9 mouse cellular contexts compared by ENCODE assay signal in genomic region chr2:75959183-75959849, GRCm38 (mm10). TPM values are rescaled to one million over a fixed set of nuclear protein-coding genes. Genes with fewer than 3 reads are reported as not detected.
A peak's percentile ranks its signal among the peaks of the same experiment; 100 is the strongest.
DNase-seq lines count a peak whose midpoint lies in the region; ATAC-seq and TF ChIP-seq lines count a peak whose summit lies in the region.
"Had no signal": no experiment of that assay in that cellular context is flagged by ENCODE, and none has a peak within 500 bp of the region (broad histone marks: within the 10 kb centered on the region; RNA-seq: fewer than 3 reads in every experiment).

No protein-coding gene starts in this region.

- H3K9me3 ChIP-seq in forebrain, embryonic 11.5 days (ENCODE audit: control insufficient read depth, low read length), result no peaks in the 10 kb centered on the region
- H3K9me3 ChIP-seq in hindbrain, postnatal 0 days (ENCODE audit: low read length), result no peaks in the 10 kb centered on the region

- intact Hi-C loops in left cerebral cortex, postnatal 4 days (cut with DNase I), result no loop called here

- H3K27me3 ChIP-seq in forebrain, embryonic 11.5 days (ENCODE audit: control insufficient read depth, insufficient read depth, low read length), result no peaks in the 10 kb centered on the region
- no peaks in the 10 kb centered on the region for H3K27me3 ChIP-seq in hindbrain, postnatal 0 days (ENCODE audit: insufficient read depth, low read length)

- H3K4me1 ChIP-seq in forebrain, embryonic 11.5 days (replicated peaks; ENCODE audit: control insufficient read depth, insufficient read depth, low read length), result peaks cover 6% of the 10 kb centered on the region; the same call in 1 of the 2 replicates
- peaks cover 9% of the 10 kb centered on the region; the same call in 1 of the 2 replicates for H3K4me1 ChIP-seq in hindbrain, postnatal 0 days (ENCODE audit: insufficient read depth, low read length)

- no peak overlapping the region for H3K27ac ChIP-seq in forebrain, embryonic 11.5 days (ENCODE audit: low read depth, low read length)
- peak overlapping the region; percentile 26; the same call in 1 of the 2 replicates for H3K27ac ChIP-seq in hindbrain, postnatal 0 days

- DNase-seq in left cerebral cortex, postnatal 4 days, result peak; percentile 70
- no peak for DNase-seq in left cerebral cortex, adult 8-10 months (ENCODE audit: low spot score in 2 of 2)
- peak; percentile 61 for DNase-seq in forebrain, embryonic 11.5 days (ENCODE audit: low spot score)
- peak; percentile 32 for DNase-seq in hindbrain, postnatal 0 days (ENCODE audit: low spot score)
- DNase-seq in retina, embryonic 14.5 days (ENCODE audit: low spot score), result peak; percentile 54
- no peak for DNase-seq in layer of hippocampus, adult 9-11 months
- no peak for DNase-seq in left cerebral cortex, adult 11 months (ENCODE audit: low spot score)
- DNase-seq in right cerebral cortex, postnatal 10 days (ENCODE audit: low spot score in 2 of 2), result no peak

- peak overlapping the region; percentile 41; the same call in 1 of the 2 replicates for H3K4me2 ChIP-seq in forebrain, embryonic 11.5 days (ENCODE audit: low read depth, low read length, severe bottlenecking)
- peak overlapping the region; percentile 31 for H3K4me2 ChIP-seq in hindbrain, postnatal 0 days (ENCODE audit: low read depth, low read length)

- peak; percentile 52 for ATAC-seq in forebrain, embryonic 11.5 days (replicated peaks; ENCODE audit: low FRiP score)
- peak; percentile 53; the same call in 1 of the 2 replicates for ATAC-seq in hindbrain, postnatal 0 days
- ATAC-seq: Patski had no signal

- no peak overlapping the region for H3K4me3 ChIP-seq in forebrain, embryonic 11.5 days (ENCODE audit: low read depth, low read length)
- H3K4me3 ChIP-seq in hindbrain, postnatal 0 days (ENCODE audit: low read length), result no peak overlapping the region

- TF ChIP-seq CTCF in hindbrain, postnatal 0 days (IDR thresholded peaks at IDR 0.05; ENCODE audit: low read depth), result no peak

- H3K36me3 ChIP-seq in forebrain, embryonic 11.5 days (ENCODE audit: control insufficient read depth, insufficient read depth, low read length), result no peaks in the 10 kb centered on the region
- no peaks in the 10 kb centered on the region for H3K36me3 ChIP-seq in hindbrain, postnatal 0 days (ENCODE audit: insufficient read depth, low read length)

- WGBS in forebrain, embryonic 11.5 days, result 24% methylated on average over 18 of the region's 18 CpGs
- 29% methylated on average over 18 of the region's 18 CpGs for WGBS in hindbrain, postnatal 0 days

- no peak overlapping the region; the same call in 1 of the 2 replicates for H3K9ac ChIP-seq in forebrain, embryonic 11.5 days (ENCODE audit: low read length)
- no peak overlapping the region for H3K9ac ChIP-seq in hindbrain, postnatal 0 days (replicated peaks; ENCODE audit: low read length)

RNA-seq across cellular contexts. Expression of gene Ttc30a2, which starts 18.7 kb away (rescaled TPM):
- under 1 TPM; 0.66 to 0.81 TPM for total RNA-seq in left cerebral cortex, postnatal 4 days (2021)
- under 1 TPM in 2 of 4 experiments, not detected in 2; 0.41 to 0.84 TPM for total RNA-seq in left cerebral cortex, adult 8-10 months (2022)
- polyA plus RNA-seq in forebrain, embryonic 11.5 days (2014; fragmentation: Nextera tagmentation; extraction: Ambion mirVana), result 0.28 and 0.61 TPM in 2 replicates
- total RNA-seq in hindbrain, postnatal 0 days (2014; rRNA removed), result 0.86 and 1.9 TPM in 2 replicates
- 0.19 and 0.38 TPM in 2 replicates for polyA plus RNA-seq in hindbrain, postnatal 0 days (2015; fragmentation: Nextera tagmentation; extraction: Ambion mirVana)

RNA-seq across cellular contexts. Expression of gene Ttc30b, which starts 20.9 kb away (rescaled TPM):
- 10 to 100 TPM; 13.6 to 14.4 TPM for total RNA-seq in left cerebral cortex, postnatal 4 days (2021)
- total RNA-seq in left cerebral cortex, adult 8-10 months (2022), result 10 to 100 TPM; 12.4 to 14.1 (median 13.8) TPM
- polyA plus RNA-seq in forebrain, embryonic 11.5 days (2014; fragmentation: Nextera tagmentation; extraction: Ambion mirVana), result 6.7 and 7.2 TPM in 2 replicates
- total RNA-seq in hindbrain, postnatal 0 days (2014; rRNA removed), result 30.9 and 33.9 TPM in 2 replicates
- 16.3 and 19.2 TPM in 2 replicates for polyA plus RNA-seq in hindbrain, postnatal 0 days (2015; fragmentation: Nextera tagmentation; extraction: Ambion mirVana)

RNA-seq across cellular contexts. Expression of gene Ttc30a1, which starts 22.5 kb away (rescaled TPM):
- total RNA-seq in left cerebral cortex, postnatal 4 days (2021), result 1 to 10 TPM; 3.7 to 4.4 TPM
- total RNA-seq in left cerebral cortex, adult 8-10 months (2022), result 1 to 10 TPM; 3.0 to 3.7 (median 3.2) TPM
- polyA plus RNA-seq in forebrain, embryonic 11.5 days (2014; fragmentation: Nextera tagmentation; extraction: Ambion mirVana), result 10.6 and 11.2 TPM in 2 replicates
- 8.9 and 11.4 TPM in 2 replicates for total RNA-seq in hindbrain, postnatal 0 days (2014; rRNA removed)
- polyA plus RNA-seq in hindbrain, postnatal 0 days (2015; fragmentation: Nextera tagmentation; extraction: Ambion mirVana), result 4.6 and 4.8 TPM in 2 replicates

Comparison
In these comparisons a context has a peak if more than half of its experiments do, and no peak if none do; other contexts are left out.
1. DNase-seq: peak in left cerebral cortex, postnatal 4 days (single experiment), forebrain, embryonic 11.5 days (single experiment), hindbrain, postnatal 0 days (single experiment) and retina, embryonic 14.5 days (single experiment); none in left cerebral cortex, adult 8-10 months (0 of 2), layer of hippocampus, adult 9-11 months (single experiment), left cerebral cortex, adult 11 months (single experiment) and right cerebral cortex, postnatal 10 days (0 of 2).